Comparison of ENCODE assay signal across 12 mouse cellular contexts in genomic region chr2:139582766-139583165, GRCm38 (mm10).
DNase-seq lines count a peak whose midpoint lies in the region; ATAC-seq and TF ChIP-seq lines count a peak whose summit lies in the region.
"Had no signal": no experiment of that assay in that cellular context is flagged by ENCODE, and none has a peak within 500 bp of the region (broad histone marks: within the 10 kb centered on the region; RNA-seq: fewer than 3 reads in every experiment).

No protein-coding gene starts in this region.

- H3K36me3 ChIP-seq in kidney, postnatal 0 days (ENCODE audit: insufficient read depth, low read length), result no peaks in the 10 kb centered on the region
- H3K36me3 ChIP-seq in midbrain, embryonic 15.5 days (replicated peaks), result no peaks in the 10 kb centered on the region
- H3K36me3 ChIP-seq in midbrain, embryonic 13.5 days, result no peaks in the 10 kb centered on the region
- no peaks in the 10 kb centered on the region for H3K36me3 ChIP-seq in embryonic facial prominence, embryonic 14.5 days (ENCODE audit: control insufficient read depth, insufficient read depth, low read length)
- H3K36me3 ChIP-seq: heart, embryonic 15.5 days; neural tube, embryonic 13.5 days had no signal

- no peaks in the 10 kb centered on the region for H3K9me3 ChIP-seq in kidney, postnatal 0 days (replicated peaks; ENCODE audit: low read length)
- no peaks in the 10 kb centered on the region for H3K9me3 ChIP-seq in midbrain, embryonic 15.5 days
- H3K9me3 ChIP-seq in midbrain, embryonic 13.5 days, result no peaks in the 10 kb centered on the region
- no peaks in the 10 kb centered on the region for H3K9me3 ChIP-seq in embryonic facial prominence, embryonic 14.5 days (ENCODE audit: control insufficient read depth, low read length)
- H3K9me3 ChIP-seq: heart, embryonic 15.5 days; neural tube, embryonic 13.5 days had no signal

- no peak overlapping the region for H3K9ac ChIP-seq in kidney, postnatal 0 days (ENCODE audit: low read depth, low read length)
- no peak overlapping the region for H3K9ac ChIP-seq in midbrain, embryonic 15.5 days
- H3K9ac ChIP-seq in midbrain, embryonic 13.5 days (replicated peaks), result no peak overlapping the region
- H3K9ac ChIP-seq in embryonic facial prominence, embryonic 14.5 days (ENCODE audit: low read depth, low read length), result no peak overlapping the region
- H3K9ac ChIP-seq: heart, embryonic 15.5 days; neural tube, embryonic 13.5 days had no signal

- peak; percentile 68 for DNase-seq in kidney, postnatal 0 days (ENCODE audit: low spot score)
- DNase-seq in kidney, postnatal 25 days, result no peak
- DNase-seq in cerebellum, adult 2 months, result peak; percentile 39 to 57
- peak; percentile 22 for DNase-seq in embryonic facial prominence, embryonic 14.5 days (ENCODE audit: low spot score)
- DNase-seq: gastrocnemius, adult 2 months; kidney, adult 11 months; liver had no signal

- no peak for ATAC-seq in kidney, postnatal 0 days (replicated peaks; ENCODE audit: low FRiP score, low read depth)
- 0 out of 2 replicates have a peak, but pooled peaks have one; percentile 37 for ATAC-seq in midbrain, embryonic 15.5 days (replicated peaks)
- no peak for ATAC-seq in midbrain, embryonic 13.5 days
- ATAC-seq in embryonic facial prominence, embryonic 14.5 days (ENCODE audit: low read depth), result no peak
- ATAC-seq in megakaryocyte, adult 5-6 weeks (ENCODE audit: poor library complexity, severe bottlenecking), result no peak

- no peak overlapping the region for H3K4me3 ChIP-seq in kidney, postnatal 0 days (replicated peaks; ENCODE audit: low read depth, low read length)
- no peak overlapping the region for H3K4me3 ChIP-seq in midbrain, embryonic 15.5 days
- no peak overlapping the region for H3K4me3 ChIP-seq in midbrain, embryonic 13.5 days (replicated peaks)
- H3K4me3 ChIP-seq in cerebellum, adult 2 months (replicated peaks; ENCODE audit: insufficient read depth, low read depth, low read length), result no peak overlapping the region
- no peak overlapping the region for H3K4me3 ChIP-seq in embryonic facial prominence, embryonic 14.5 days (ENCODE audit: low read depth, low read length)
- H3K4me3 ChIP-seq: gastrocnemius, adult 2 months; heart, embryonic 15.5 days; neural tube, embryonic 13.5 days had no signal

- H3K27me3 ChIP-seq in kidney, postnatal 0 days (ENCODE audit: insufficient read depth, low read length), result no peaks in the 10 kb centered on the region
- no peaks in the 10 kb centered on the region for H3K27me3 ChIP-seq in midbrain, embryonic 15.5 days (replicated peaks)
- no peaks in the 10 kb centered on the region for H3K27me3 ChIP-seq in midbrain, embryonic 13.5 days
- H3K27me3 ChIP-seq in cerebellum, adult 2 months (ENCODE audit: control insufficient read depth, insufficient read depth, low read length), result no peaks in the 10 kb centered on the region
- no peaks in the 10 kb centered on the region for H3K27me3 ChIP-seq in embryonic facial prominence, embryonic 14.5 days (replicated peaks; ENCODE audit: control insufficient read depth, insufficient read depth, low read length)
- H3K27me3 ChIP-seq: heart, embryonic 15.5 days; neural tube, embryonic 13.5 days had no signal

- no peak overlapping the region for H3K27ac ChIP-seq in kidney, postnatal 0 days
- no peak overlapping the region for H3K27ac ChIP-seq in midbrain, embryonic 15.5 days
- no peak overlapping the region for H3K27ac ChIP-seq in midbrain, embryonic 13.5 days
- H3K27ac ChIP-seq in cerebellum, adult 2 months (ENCODE audit: insufficient read depth, low read length), result no peak overlapping the region
- no peak overlapping the region for H3K27ac ChIP-seq in embryonic facial prominence, embryonic 14.5 days (replicated peaks; ENCODE audit: low read depth, low read length)
- H3K27ac ChIP-seq: gastrocnemius, adult 2 months; heart, embryonic 15.5 days; neural tube, embryonic 13.5 days had no signal

- TF ChIP-seq CTCF in kidney, postnatal 0 days (IDR thresholded peaks at IDR 0.05; ENCODE audit: low read depth), result peak; percentile 62
- TF ChIP-seq CTCF in cerebellum, adult 2 months (IDR thresholded peaks at IDR 0.05; ENCODE audit: borderline replicate concordance, insufficient read depth, low read depth, low read length), result peak; percentile 55; the same call in 1 of the 2 replicates

- no peak for TF ChIP-seq POLR2A in cerebellum, adult 2 months (IDR thresholded peaks at IDR 0.05; ENCODE audit: borderline replicate concordance, insufficient read depth, low read length)

- 36% methylated on average over 6 of the region's 6 CpGs for WGBS in kidney, postnatal 0 days
- WGBS in midbrain, embryonic 15.5 days, result 72% methylated on average over 6 of the region's 6 CpGs
- WGBS in midbrain, embryonic 13.5 days, result 72% methylated on average over 6 of the region's 6 CpGs
- WGBS in cerebellum, adult 2 months, result 30% methylated on average over 6 of the region's 6 CpGs
- WGBS in embryonic facial prominence, embryonic 14.5 days, result 35% methylated on average over 6 of the region's 6 CpGs

- H3K4me1 ChIP-seq in kidney, postnatal 0 days (replicated peaks; ENCODE audit: insufficient read depth, low read length), result no peaks in the 10 kb centered on the region
- no peaks in the 10 kb centered on the region for H3K4me1 ChIP-seq in midbrain, embryonic 15.5 days
- no peaks in the 10 kb centered on the region for H3K4me1 ChIP-seq in midbrain, embryonic 13.5 days (replicated peaks)
- H3K4me1 ChIP-seq in cerebellum, adult 2 months (ENCODE audit: control insufficient read depth, insufficient read depth, low read length), result no peaks in the 10 kb centered on the region
- no peaks in the 10 kb centered on the region for H3K4me1 ChIP-seq in embryonic facial prominence, embryonic 14.5 days (ENCODE audit: control insufficient read depth, insufficient read depth, low read length)
- H3K4me1 ChIP-seq: heart, embryonic 15.5 days; neural tube, embryonic 13.5 days had no signal

- H3K4me2 ChIP-seq in kidney, postnatal 0 days (ENCODE audit: low read length), result no peak overlapping the region
- no peak overlapping the region for H3K4me2 ChIP-seq in midbrain, embryonic 15.5 days
- no peak overlapping the region for H3K4me2 ChIP-seq in midbrain, embryonic 13.5 days (replicated peaks)
- no peak overlapping the region for H3K4me2 ChIP-seq in embryonic facial prominence, embryonic 14.5 days (ENCODE audit: low read depth, low read length)
- H3K4me2 ChIP-seq: heart, embryonic 15.5 days; neural tube, embryonic 13.5 days had no signal

Comparison
In these comparisons a context has a peak if more than half of its experiments do, and no peak if none do; other contexts are left out.
1. DNase-seq: peak in kidney, postnatal 0 days (single experiment), cerebellum, adult 2 months (2 of 2) and embryonic facial prominence, embryonic 14.5 days (single experiment); none in kidney, postnatal 25 days (0 of 2).